Mouse (Mus musculus) CD4-positive, CD25-positive, alpha-beta regulatory T cell, adult 2 months (primary cell): ENCODE data around the gene Bmp3.

Experiments used
- DNase-seq: peaks from one replicate; pipeline ENCODE4 v3.0.0-alpha.2; 2012; ENCODE audit warnings: low read depth, low spot score

Bmp3 gene

GRCm38 (mm10) chr5:98854264-98854626 is at the start of gene Bmp3:
Gene Bmp3, plus strand, starts transcription at chr5:98854415.
- DNase-seq = no peak

- no peak for DNase-seq
These were observed 49.5 kb upstream of the Bmp3 start for GRCm38 (mm10) chr5:98804761-98805160.

GRCm38 (mm10) chr5:98806492-98806891 is 47.7 kb upstream of the Bmp3 start:
- DNase-seq = no peak

- DNase-seq = no peak
These were observed 47.2 kb upstream of the Bmp3 start for GRCm38 (mm10) chr5:98807022-98807421.

GRCm38 (mm10) chr5:98807953-98808352 is 46.3 kb upstream of the Bmp3 start:
- DNase-seq = no peak

GRCm38 (mm10) chr5:98812380-98812779 is 41.8 kb upstream of the Bmp3 start:
- no peak for DNase-seq

GRCm38 (mm10) chr5:98815269-98815668 is 38.9 kb upstream of the Bmp3 start:
- DNase-seq = no peak

- DNase-seq = no peak
These were observed 20.5 kb upstream of the Bmp3 start for GRCm38 (mm10) chr5:98833760-98834159.

- no peak for DNase-seq
These were observed 19.9 kb upstream of the Bmp3 start for GRCm38 (mm10) chr5:98834300-98834699.

- DNase-seq = no peak
These were observed 11.5 kb upstream of the Bmp3 start for GRCm38 (mm10) chr5:98842600-98843310.

GRCm38 (mm10) chr5:98844664-98845063 is 9.6 kb upstream of the Bmp3 start:
- no peak for DNase-seq

- DNase-seq = no peak
These were observed 681 bp downstream of the Bmp3 start for GRCm38 (mm10) chr5:98854627-98855564.

GRCm38 (mm10) chr5:98855741-98856140 is 1.5 kb downstream of the Bmp3 start:
- no peak for DNase-seq

GRCm38 (mm10) chr5:98856356-98856755 is 2.1 kb downstream of the Bmp3 start:
- DNase-seq = no peak

- no peak for DNase-seq
These were observed 9.7 kb downstream of the Bmp3 start for GRCm38 (mm10) chr5:98863891-98864290.

GRCm38 (mm10) chr5:98865146-98865545 is 10.9 kb downstream of the Bmp3 start:
- no peak for DNase-seq

GRCm38 (mm10) chr5:98876056-98876455 is 21.8 kb downstream of the Bmp3 start:
- no peak for DNase-seq

- DNase-seq = no peak
These were observed 24.7 kb downstream of the Bmp3 start for GRCm38 (mm10) chr5:98878891-98879290.

GRCm38 (mm10) chr5:98882096-98882495 is 27.9 kb downstream of the Bmp3 start:
- no peak for DNase-seq

- DNase-seq = no peak
These were observed 36.4 kb downstream of the Bmp3 start for GRCm38 (mm10) chr5:98890544-98891050.

- no peak for DNase-seq
These were observed 40.1 kb downstream of the Bmp3 start for GRCm38 (mm10) chr5:98894281-98894680.

GRCm38 (mm10) chr5:98897946-98898345 is 43.7 kb downstream of the Bmp3 start:
- DNase-seq = no peak

- no peak for DNase-seq
These were observed 46.7 kb downstream of the Bmp3 start for GRCm38 (mm10) chr5:98900926-98901325.
